ENCODE assay signal across 8 mouse cellular contexts in the genomic region with DNA sequence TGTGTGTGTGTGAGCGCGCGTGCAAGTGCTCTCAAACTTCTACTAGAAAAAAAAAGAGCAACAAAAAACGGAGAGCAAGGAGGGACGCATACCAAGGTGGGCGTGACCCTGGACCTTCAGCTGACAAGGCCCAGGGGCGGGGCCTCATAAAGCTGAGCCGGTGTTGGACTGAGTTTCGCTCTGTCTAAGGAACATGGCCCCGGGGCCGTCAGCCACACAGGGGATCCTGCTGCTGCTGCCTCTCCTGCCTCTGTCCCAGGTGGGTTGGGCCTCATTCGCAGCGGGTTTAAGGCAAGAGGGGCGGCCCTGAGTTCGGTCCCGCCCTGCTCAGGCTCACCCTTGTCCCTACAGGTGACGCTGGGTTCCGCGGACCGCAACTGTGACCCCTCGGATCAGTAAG. TPM values are rescaled to one million over a fixed set of nuclear protein-coding genes. Genes with fewer than 3 reads are reported as not detected.
A peak's percentile ranks its signal among the peaks of the same experiment; 100 is the strongest.
DNase-seq lines count a peak whose midpoint lies in the region; ATAC-seq lines count a peak whose summit lies in the region.

TSS of gene Tmem52 (plus strand) at position 163 of the 400 bp plus-strand sequence.

- H3K27me3 ChIP-seq in limb, embryonic 13.5 days, result peaks cover 26% of the 10 kb centered on the region
- H3K27me3 ChIP-seq in midbrain, embryonic 13.5 days, result no peaks in the 10 kb centered on the region; the same call in 1 of the 2 replicates

- H3K27ac ChIP-seq in limb, embryonic 13.5 days, result no peak within 1 kb of the TSS
- no peak within 1 kb of the TSS for H3K27ac ChIP-seq in midbrain, embryonic 13.5 days

- ATAC-seq in erythroid progenitor cell, adult 5-6 weeks (replicated peaks; ENCODE audit: low FRiP score, poor library complexity, severe bottlenecking), result 0 out of 2 replicates have a peak, but pooled peaks have one; percentile 41
- ATAC-seq in hematopoietic stem cell, adult 5-6 weeks (replicated peaks in 1 of 2; ENCODE audit: insufficient read depth in 1 of 2, low FRiP score in 2 of 2, low TSS enrichment in 1 of 2, low read depth in 1 of 2, poor library complexity in 2 of 2, severe bottlenecking in 2 of 2), result peak; percentile 76 to 78
- ATAC-seq in limb, embryonic 13.5 days (ENCODE audit: low FRiP score, low read depth), result 0 out of 2 replicates have a peak, but pooled peaks have one; percentile 55
- ATAC-seq in midbrain, embryonic 13.5 days, result 0 out of 2 replicates have a peak, but pooled peaks have one; percentile 24

- whole genome bisulfite sequencing in limb, embryonic 13.5 days, result 8% methylated on average over 21 of the region's 21 CpGs
- 14% methylated on average over 20 of the region's 21 CpGs for WGBS in midbrain, embryonic 13.5 days

- peak within 1 kb of the TSS; percentile 50; the same call in 1 of the 2 replicates for H3K9ac ChIP-seq in limb, embryonic 13.5 days
- H3K9ac ChIP-seq in midbrain, embryonic 13.5 days (replicated peaks), result no peak within 1 kb of the TSS

- H3K36me3 ChIP-seq in limb, embryonic 13.5 days, result no peaks in the 10 kb centered on the region
- H3K36me3 ChIP-seq in midbrain, embryonic 13.5 days, result no peaks in the 10 kb centered on the region

- peak; percentile 51 for DNase-seq in CD4-positive helper T cell, adult 2 months (ENCODE audit: low read depth, low spot score)
- peak; percentile 26 for DNase-seq in T-cell, adult 2 months (ENCODE audit: low spot score)
- DNase-seq in cerebellum, adult 18-20 months, result no peak
- no peak for DNase-seq in left cerebral cortex, adult 9 months (ENCODE audit: low spot score in 2 of 2)

- no peaks in the 10 kb centered on the region for H3K9me3 ChIP-seq in limb, embryonic 13.5 days
- H3K9me3 ChIP-seq in midbrain, embryonic 13.5 days, result no peaks in the 10 kb centered on the region

- peak within 1 kb of the TSS; percentile 58 for H3K4me2 ChIP-seq in limb, embryonic 13.5 days (replicated peaks)
- H3K4me2 ChIP-seq in midbrain, embryonic 13.5 days (replicated peaks), result peak within 1 kb of the TSS; percentile 31

- H3K4me3 ChIP-seq in limb, embryonic 13.5 days, result peak within 1 kb of the TSS; percentile 31
- no peak within 1 kb of the TSS for H3K4me3 ChIP-seq in midbrain, embryonic 13.5 days (replicated peaks)

- H3K4me1 ChIP-seq in limb, embryonic 13.5 days, result peaks cover 7% of the 10 kb centered on the region
- 0 out of 2 replicates have a peak, but pooled peaks cover 7% of the 10 kb centered on the region for H3K4me1 ChIP-seq in midbrain, embryonic 13.5 days (replicated peaks)

RNA-seq across cellular contexts. Expression of gene Tmem52, which starts in this region (rescaled TPM):
- not detected in 2 replicates for total RNA-seq in erythroid progenitor cell, adult 5-6 weeks (2015; ENCODE audit: low replicate concordance)
- total RNA-seq in erythroid progenitor cell, adult 5-6 weeks (2017; ENCODE audit: low replicate concordance), result not detected in 2 replicates
- total RNA-seq in hematopoietic stem cell, adult 5-6 weeks (2017), result not detected in 2 replicates
- polyA plus RNA-seq in limb, embryonic 13.5 days (2015; fragmentation: Nextera tagmentation; extraction: Ambion mirVana), result not detected in 2 replicates
- polyA plus RNA-seq in midbrain, embryonic 13.5 days (2015; fragmentation: Nextera tagmentation; extraction: Ambion mirVana), result not detected in 2 replicates

Comparison
In these comparisons a context has a peak if more than half of its experiments do, and no peak if none do; other contexts are left out.
1. Peak in ATAC-seq in erythroid progenitor cell, adult 5-6 weeks; RNA of the gene not detected or under 1 TPM.
2. Peak in ATAC-seq in hematopoietic stem cell, adult 5-6 weeks; RNA of the gene not detected or under 1 TPM.
3. Peak in ATAC-seq, H3K4me3 ChIP-seq, H3K9ac ChIP-seq and H3K4me2 ChIP-seq in limb, embryonic 13.5 days; RNA of the gene not detected or under 1 TPM.
4. Peak in ATAC-seq and H3K4me2 ChIP-seq in midbrain, embryonic 13.5 days; RNA of the gene not detected or under 1 TPM.
5. DNase-seq: peak in CD4-positive helper T cell, adult 2 months (single experiment) and T-cell, adult 2 months (single experiment); none in cerebellum, adult 18-20 months (0 of 2) and left cerebral cortex, adult 9 months (0 of 2).
6. ATAC-seq: peak in every context shown above with its lines; median percentile 77 in hematopoietic stem cell, adult 5-6 weeks; 55 in limb, embryonic 13.5 days; 41 in erythroid progenitor cell, adult 5-6 weeks; 24 in midbrain, embryonic 13.5 days.